Mouse (Mus musculus) CH12.LX (cell line): ENCODE data around the gene Tspear. TPM values are rescaled to one million over a fixed set of nuclear protein-coding genes. Genes with fewer than 3 reads are reported as not detected.
"Not testable (repeated sequence)": the region's sequence is repeated elsewhere in the genome, so short reads cannot be mapped to it uniquely, and the experiment has no call there.

Experiments used
- DNase-seq: peaks from one replicate; pipeline ENCODE4 v3.0.0-alpha.2; 2013; ENCODE audit errors: extremely low read depth
- H3K27ac ChIP-seq: 2 replicates; pipeline ENCODE4 v1.5.1; 2012; ENCODE audit warnings: low read depth, mild to moderate bottlenecking, control low read depth, moderate library complexity; ENCODE audit not compliant: insufficient read depth
- H3K27me3 ChIP-seq: replicated peaks from 2 replicates; pipeline ENCODE3; 2012; ENCODE audit warnings: inconsistent platforms
- H3K36me3 ChIP-seq, 2 experiments: replicated peaks in 1 of 2; 2 replicates each; pipeline versions ENCODE3 to v1.6.1; 2012; ENCODE audit warnings: inconsistent platforms in 1 of 2, low read length in 1 of 2, mild to moderate bottlenecking in 1 of 2, mixed read lengths in 1 of 2, moderate library complexity in 1 of 2; ENCODE audit not compliant: control insufficient read depth in 1 of 2, insufficient read depth in 1 of 2
- H3K4me1 ChIP-seq, 2 experiments: 2 replicates each; pipeline ENCODE4 v1.6.1; 2012; ENCODE audit warnings: inconsistent platforms in 1 of 2, moderate library complexity in 1 of 2; ENCODE audit not compliant: insufficient read depth in 2 of 2, control insufficient read depth in 1 of 2
- H3K4me2 ChIP-seq: 2 replicates; pipeline ENCODE4 v1.6.1; 2012; ENCODE audit warnings: low read depth, mild to moderate bottlenecking, control low read depth; ENCODE audit not compliant: poor library complexity, insufficient read depth, severe bottlenecking
- H3K4me3 ChIP-seq, 3 experiments: fragments of 150-350 bp in 1 of 3; sonication (generic) in 1 of 3; replicated peaks in 1 of 3; 2 replicates each; pipeline versions ENCODE3 to v1.5.1; 2011 to 2012; ENCODE audit warnings: low read depth in 2 of 3, low read length in 2 of 3, mild to moderate bottlenecking in 2 of 3, moderate library complexity in 2 of 3, control low read depth in 1 of 3, improper control_type of control experiment in 1 of 3, inconsistent platforms in 1 of 3, mixed read lengths in 1 of 3; ENCODE audit not compliant: poor library complexity in 1 of 3
- H3K79me2 ChIP-seq: replicated peaks from 2 replicates; pipeline ENCODE4 v1.6.1; 2012; ENCODE audit warnings: mild to moderate bottlenecking, moderate library complexity; ENCODE audit not compliant: control insufficient read depth, poor library complexity, insufficient read depth, severe bottlenecking; ENCODE audit errors: extremely low read depth
- H3K9ac ChIP-seq: 2 replicates; pipeline ENCODE4 v1.6.1; 2012; ENCODE audit warnings: low read depth, mild to moderate bottlenecking, control low read depth, moderate library complexity; ENCODE audit not compliant: insufficient read depth
- H3K9me3 ChIP-seq: replicated peaks from 2 replicates; pipeline ENCODE3; 2012; ENCODE audit warnings: low read length, inconsistent platforms, mixed read lengths
- CHD2 ChIP-seq: IDR thresholded peaks from 2 replicates; pipeline ENCODE4 v1.6.1; 2011; ENCODE audit warnings: low read length, improper control_type of control experiment
- E2F4 ChIP-seq: IDR thresholded peaks from 2 replicates; pipeline ENCODE4 v1.6.1; 2011; ENCODE audit warnings: low read depth, low read length, improper control_type of control experiment; ENCODE audit not compliant: insufficient replicate concordance
- ETS1 ChIP-seq: conservative IDR thresholded peaks from 2 replicates; pipeline ENCODE4 v1.6.1; 2012; ENCODE audit warnings: low read depth, mild to moderate bottlenecking, inconsistent platforms, low read length, improper control_type of control experiment, moderate library complexity
- IRF4 ChIP-seq: IDR thresholded peaks from 2 replicates; pipeline ENCODE4 v1.6.1; 2014; ENCODE audit warnings: low read depth, mild to moderate bottlenecking, inconsistent platforms, low read length, improper control_type of control experiment
- JUN ChIP-seq: IDR thresholded peaks from 2 replicates; pipeline ENCODE4 v1.6.1; 2011; ENCODE audit warnings: low read depth, mild to moderate bottlenecking, low read length, improper control_type of control experiment, moderate library complexity; ENCODE audit not compliant: insufficient read depth
- NRF1 ChIP-seq: IDR thresholded peaks from 2 replicates; pipeline ENCODE4 v1.6.1; 2014; ENCODE audit warnings: low read depth, mild to moderate bottlenecking, inconsistent platforms, low read length, improper control_type of control experiment, moderate library complexity
- POLR2AphosphoS2 ChIP-seq: IDR thresholded peaks from 2 replicates; pipeline ENCODE4 v1.6.1; 2011; ENCODE audit warnings: low read depth, low read length, improper control_type of control experiment
- RCOR1 ChIP-seq: conservative IDR thresholded peaks from 2 replicates; pipeline ENCODE4 v1.6.1; 2012; ENCODE audit warnings: low read depth, mild to moderate bottlenecking, inconsistent platforms, low read length, improper control_type of control experiment
- SIN3A ChIP-seq: IDR thresholded peaks from 2 replicates; pipeline ENCODE4 v1.6.1; 2012; ENCODE audit warnings: low read length, improper control_type of control experiment, inconsistent platforms
- SMC3 ChIP-seq: IDR thresholded peaks from 2 replicates; pipeline ENCODE4 v1.6.1; 2011; ENCODE audit warnings: low read depth, low read length, improper control_type of control experiment
- TBP ChIP-seq: conservative IDR thresholded peaks from 2 replicates; pipeline ENCODE4 v1.6.1; 2011; ENCODE audit warnings: low read depth, low read length, improper control_type of control experiment
- UBTF ChIP-seq: IDR thresholded peaks from 2 replicates; pipeline ENCODE4 v1.6.1; 2012; ENCODE audit warnings: low read depth, mild to moderate bottlenecking, inconsistent platforms, low read length, improper control_type of control experiment, moderate library complexity
- USF2 ChIP-seq: conservative IDR thresholded peaks from 2 replicates; pipeline ENCODE4 v1.6.1; 2011; ENCODE audit warnings: low read depth, low read length, improper control_type of control experiment
- dilution Hi-C: fragments of 300-500 bp; cut with MboI; formaldehyde crosslinking; loops from 2 replicates; pipeline ENCODE4 v1.14.3; 2020; ENCODE audit warnings: low sequenced_read_pairs; ENCODE audit not compliant: extremely low pct_unique_long_range_greater_than_20kb, extremely low pct_ligation_motif_present
- in situ Hi-C: fragments of 300-500 bp; cut with MboI; formaldehyde crosslinking; loops from 3 replicates; pipeline ENCODE4 v1.14.3; 2019; ENCODE audit warnings: low sequenced_read_pairs, low pct_ligation_motif_present, low pct_unique_long_range_greater_than_20kb, mixed read lengths
- polyA plus RNA-seq: library from polyadenylated mRNA; unstranded; fragments of >175 nt; gene quantifications from 2 replicates; pipeline ENCODE4 v1.2.1, GENCODE M21; 2012; ENCODE audit warnings: low read depth; ENCODE audit not compliant: insufficient read length
- total RNA-seq, 2 experiments: library from RNA; depleted of rRNA; stranded (reverse); fragments of 300-350 nt in 1 of 2; fragments of >200 nt in 1 of 2; gene quantifications; 2 replicates each; pipeline ENCODE4 v1.2.3; 2012 to 2014

The Tspear gene
- total and polyA plus RNA-seq, 3 experiments, result 0.09 to 0.42 TPM; not detected in 1

DNA sequence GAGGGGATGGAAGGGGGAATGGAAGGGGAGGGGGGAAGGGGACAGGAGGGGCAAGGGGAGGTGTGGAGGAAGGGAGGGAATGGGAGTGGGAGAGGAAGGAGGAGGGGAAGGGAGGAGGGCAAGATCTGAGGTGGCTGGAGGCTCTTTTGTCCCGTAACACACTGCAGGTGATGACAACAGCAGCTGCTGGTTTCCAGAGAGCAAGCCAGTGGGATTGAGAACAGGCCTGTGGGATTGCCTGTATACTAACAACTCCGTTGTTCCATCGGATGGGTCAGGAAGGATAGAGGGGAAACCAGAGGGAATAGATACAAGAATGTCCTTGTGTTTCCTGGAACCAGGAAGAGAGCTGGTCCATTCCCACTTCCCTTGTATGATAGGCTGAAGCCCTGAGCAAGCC is 111.3 kb downstream of the Tspear start:
- TF ChIP-seq JUN (no peak), USF2 (no peak), IRF4 (no peak), SMC3 (no peak), RCOR1 (no peak), SIN3A (no peak), E2F4 (no peak), UBTF (no peak), CHD2 (no peak)
- no peaks in the 10 kb centered on the region for H3K9me3 ChIP-seq
- H3K4me3 ChIP-seq, result no peak overlapping the region
- no peak overlapping the region for H3K4me2 ChIP-seq
- no peaks in the 10 kb centered on the region for H3K79me2 ChIP-seq
- H3K36me3 ChIP-seq, result no peaks in the 10 kb centered on the region
- in situ Hi-C loops, result no loop called here
- no peaks in the 10 kb centered on the region for H3K4me1 ChIP-seq
- no peak for DNase-seq
- H3K9ac ChIP-seq, result no peak overlapping the region
- H3K27ac ChIP-seq, result no peak overlapping the region
- dilution Hi-C loops, result no loop called here
- peaks cover 71% of the 10 kb centered on the region for H3K27me3 ChIP-seq

DNA sequence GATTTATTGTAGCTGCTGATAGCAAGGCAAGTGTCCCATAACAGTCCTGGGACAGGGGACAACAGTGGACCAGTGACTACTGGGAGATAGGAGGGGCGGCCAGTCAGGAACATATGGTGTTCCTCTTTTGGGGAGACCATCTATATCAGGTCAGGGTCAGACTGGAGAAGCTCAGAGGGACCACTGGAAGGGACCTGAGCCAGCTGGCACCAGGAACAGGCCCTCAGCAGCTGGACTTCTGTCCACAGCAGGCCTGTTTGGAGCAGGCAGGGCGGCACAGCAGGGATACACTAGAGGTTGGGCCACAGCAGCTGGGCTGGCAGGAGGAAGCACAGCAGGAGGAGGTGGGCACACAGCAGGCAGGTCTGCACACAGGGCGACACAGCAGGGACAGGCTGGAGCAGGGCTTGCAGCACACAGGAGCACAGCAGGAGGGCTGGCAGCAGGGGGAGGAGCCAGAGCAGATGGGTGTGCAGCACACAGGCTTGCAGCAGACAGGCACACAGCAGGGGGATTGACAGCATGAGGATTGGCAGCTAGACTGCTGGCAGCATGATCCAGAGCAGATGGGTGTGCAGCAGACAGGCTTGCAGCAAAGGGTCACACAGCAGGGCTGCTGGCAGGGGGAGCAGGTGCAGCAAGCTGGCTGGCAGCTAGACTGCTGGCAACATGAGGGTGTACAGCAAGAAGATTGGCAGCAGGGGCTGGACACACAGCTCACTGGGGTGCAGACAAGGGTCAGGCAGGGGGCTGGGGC is 112.0 kb downstream of the Tspear start:
- dilution Hi-C loops, H3K9me3 ChIP-seq, H3K4me2 ChIP-seq, in situ Hi-C loops, DNase-seq, H3K36me3 ChIP-seq, H3K9ac ChIP-seq, H3K79me2 ChIP-seq, H3K27ac ChIP-seq, H3K4me1 ChIP-seq, H3K4me3 ChIP-seq: not testable (repeated sequence)
- peaks cover 71% of the 10 kb centered on the region for H3K27me3 ChIP-seq

DNA sequence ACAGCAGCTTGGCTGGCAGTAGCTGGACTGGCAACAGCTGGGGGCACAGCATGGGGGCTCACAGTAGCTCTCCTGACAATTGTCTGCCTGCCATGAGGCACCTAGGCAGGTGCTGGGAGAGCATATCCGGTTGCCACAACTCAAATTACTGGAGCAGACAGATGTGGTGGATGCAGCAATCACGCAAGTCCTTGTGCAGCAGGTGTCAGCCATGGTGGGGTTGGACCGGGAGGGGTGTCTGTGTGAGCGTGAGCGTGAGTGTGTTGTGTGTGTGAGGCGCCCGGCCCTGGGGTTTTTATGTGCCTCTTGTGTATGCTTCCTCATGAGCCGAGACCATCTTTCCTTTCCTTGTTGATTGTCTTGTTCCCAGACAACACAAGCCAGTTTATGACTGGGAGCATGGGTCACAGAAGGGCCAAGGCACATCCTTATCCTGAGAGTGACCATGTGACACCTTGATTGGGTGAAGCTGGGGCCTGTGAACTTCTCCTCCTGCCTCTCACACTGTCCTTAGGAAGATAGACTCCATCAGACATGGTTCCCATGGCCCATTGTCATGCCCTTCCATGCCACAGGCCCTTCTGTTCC is 112.6 kb downstream of the Tspear start, which contains the start of gene Gm19668:
TSS of gene Gm19668 (minus strand) at position 213 of the 588 bp plus-strand sequence.
- no peak for DNase-seq
- H3K4me1 ChIP-seq, result no peaks in the 10 kb centered on the region
- dilution Hi-C loops, result no loop called here
- H3K36me3 ChIP-seq, result no peaks in the 10 kb centered on the region
- TF ChIP-seq POLR2AphosphoS2 (no peak), NRF1 (no peak), TBP (no peak), ETS1 (no peak)
- in situ Hi-C loops, result no loop called here
- H3K27me3 ChIP-seq, result peaks cover 70% of the 10 kb centered on the region
- H3K79me2 ChIP-seq, result no peaks in the 10 kb centered on the region
- H3K27ac ChIP-seq, result no peak within 1 kb of the TSS
- H3K4me3 ChIP-seq, result no peak within 1 kb of the TSS
- no peaks in the 10 kb centered on the region for H3K9me3 ChIP-seq
- H3K9ac ChIP-seq, result no peak within 1 kb of the TSS
- H3K4me2 ChIP-seq, result no peak within 1 kb of the TSS
